Mouse (Mus musculus) lung, adult 2 months (tissue): Measurements from ENCODE around the gene Cpne5.

Experiments
- CTCF ChIP-seq: fragments of 200-500 bp; IDR thresholded peaks from 2 replicates; pipeline ENCODE4 v1.5.1; 2011; ENCODE audit warnings: mild to moderate bottlenecking, low read length, control low read depth; ENCODE audit not compliant: insufficient read depth
- POLR2A ChIP-seq: fragments of 200-500 bp; IDR thresholded peaks from 2 replicates; pipeline ENCODE4 v1.6.1; 2011; ENCODE audit warnings: low read depth, mild to moderate bottlenecking, control low read depth, low read length, borderline replicate concordance; ENCODE audit errors: extremely low read depth

GRCm38 (mm10) chr17:29135066-29135465 lies 102.9 kb downstream of the Cpne5 start:
- TF ChIP-seq CTCF = no peak
- no peak for TF ChIP-seq POLR2A
